Mouse (Mus musculus) gastrocnemius, postnatal 4 days (tissue): Measurements from ENCODE around the gene Gm20388. TPM values are rescaled to one million over a fixed set of nuclear protein-coding genes. Genes with fewer than 3 reads are reported as not detected.

Experiments
- DNase-seq, 2 experiments: peaks; one replicate each; pipeline ENCODE4 v3.0.0; 2021 to 2022; ENCODE audit warnings: low spot score in 2 of 2, mixed read lengths in 2 of 2
- total RNA-seq, 2 experiments: library from RNA; stranded (reverse); gene quantifications; 2 replicates each; pipeline ENCODE4 v1.2.3; 2021

The Gm20388 gene
- total RNA-seq, 2 experiments from 2014 or later: 12.8 to 22.8 TPM

DNA sequence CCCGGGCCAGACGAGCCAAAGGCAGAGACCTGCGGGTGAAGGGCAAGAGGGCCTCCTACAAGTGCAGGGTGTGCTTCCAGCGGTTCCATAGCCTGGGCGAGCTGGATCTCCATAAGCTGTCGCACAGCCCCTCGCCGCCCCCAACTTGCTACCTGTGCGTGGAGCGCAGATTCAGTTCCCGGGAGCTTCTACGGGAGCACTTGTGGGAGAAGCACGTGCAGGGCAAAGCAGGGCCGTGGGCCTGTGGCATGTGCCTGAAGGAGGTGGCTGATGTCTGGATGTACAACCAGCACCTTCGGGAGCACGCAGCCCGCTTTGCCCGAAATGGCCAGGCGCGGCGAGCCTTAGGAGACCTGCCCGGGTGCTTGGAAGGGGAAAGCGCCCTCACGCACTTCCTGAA lies 2358.2 kb downstream of the Gm20388 start:
- DNase-seq: no peak

DNA sequence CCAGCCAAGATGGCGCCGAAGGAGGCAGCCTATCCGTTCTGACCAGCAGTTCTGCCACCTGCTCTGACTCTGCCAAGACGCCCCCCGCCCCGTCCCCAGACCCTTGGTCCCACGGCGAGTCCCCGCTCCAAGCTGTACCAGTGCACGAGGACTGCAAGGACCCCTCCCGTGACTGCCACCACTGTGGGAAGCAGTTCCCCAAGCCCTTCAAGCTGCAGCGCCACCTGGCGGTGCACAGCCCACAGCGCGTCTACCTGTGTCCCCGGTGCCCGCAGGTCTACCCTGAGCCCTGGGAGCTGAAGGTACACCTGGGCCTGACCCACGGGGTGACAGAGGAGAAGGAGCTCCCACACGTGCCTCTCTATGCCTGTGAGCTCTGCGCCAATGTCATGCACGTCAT lies 2358.8 kb downstream of the Gm20388 start:
- DNase-seq: peak in 1 of 2 experiments; percentile 73

DNA sequence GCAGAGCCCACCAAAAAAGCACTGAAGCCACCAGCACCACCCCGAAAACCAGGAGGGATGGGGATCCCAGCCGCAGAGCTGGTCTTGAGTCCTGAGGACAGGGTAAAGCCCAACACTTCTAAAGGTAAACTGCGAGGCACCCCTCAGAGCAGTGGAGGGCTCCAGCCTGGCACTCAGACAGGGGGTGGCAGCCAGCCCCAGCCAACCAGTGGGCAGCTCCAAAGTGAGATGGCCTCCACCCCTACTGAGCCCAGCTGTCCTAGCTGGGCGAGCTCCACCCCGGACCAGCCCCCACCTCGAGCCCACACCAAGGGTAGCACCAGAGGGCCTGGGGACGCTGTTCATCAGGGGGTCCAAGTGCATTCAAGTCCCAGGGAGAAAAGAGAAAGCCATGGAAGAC lies 2359.9 kb downstream of the Gm20388 start:
- no peak for DNase-seq

DNA sequence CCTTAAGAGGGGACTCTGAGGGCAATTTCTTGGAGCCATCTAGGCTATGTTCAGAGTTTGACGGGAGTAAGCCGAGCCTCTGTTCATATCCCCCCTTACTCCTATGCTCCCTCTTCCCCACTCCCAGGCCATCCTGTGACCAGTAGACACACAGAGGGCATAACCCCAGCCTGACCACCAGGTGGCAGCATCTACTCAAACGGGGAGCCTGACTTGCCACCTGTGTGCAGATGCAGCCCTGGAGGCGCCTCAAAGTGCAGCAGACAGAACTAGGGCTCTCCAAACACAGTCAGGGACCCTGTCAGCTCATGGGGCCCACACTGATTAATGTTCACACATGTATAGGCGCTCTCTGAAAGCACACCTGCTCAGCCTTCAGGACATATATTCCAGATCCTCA lies 2362.5 kb downstream of the Gm20388 start:
- DNase-seq: peak; percentile 61 to 73

DNA sequence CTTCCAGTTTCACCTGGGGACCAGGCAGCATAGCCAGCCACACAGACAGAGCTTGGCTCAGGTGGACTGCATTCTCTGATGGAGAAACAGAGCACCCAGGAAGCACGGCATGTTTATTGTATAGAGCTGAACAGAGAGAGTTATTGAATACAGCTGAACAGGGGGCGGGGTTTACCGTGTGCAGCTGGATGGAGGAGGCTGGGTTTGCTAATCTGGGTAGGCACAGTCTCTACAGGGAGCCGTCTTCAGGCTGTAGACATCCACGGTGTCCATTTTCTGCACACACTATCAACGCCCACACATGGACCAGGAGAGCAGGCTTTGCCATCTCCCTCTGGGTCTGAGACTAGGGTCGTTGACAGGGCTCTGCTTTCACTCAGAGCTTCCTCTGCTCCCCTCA lies 2363.2 kb downstream of the Gm20388 start:
- DNase-seq: no peak

DNA sequence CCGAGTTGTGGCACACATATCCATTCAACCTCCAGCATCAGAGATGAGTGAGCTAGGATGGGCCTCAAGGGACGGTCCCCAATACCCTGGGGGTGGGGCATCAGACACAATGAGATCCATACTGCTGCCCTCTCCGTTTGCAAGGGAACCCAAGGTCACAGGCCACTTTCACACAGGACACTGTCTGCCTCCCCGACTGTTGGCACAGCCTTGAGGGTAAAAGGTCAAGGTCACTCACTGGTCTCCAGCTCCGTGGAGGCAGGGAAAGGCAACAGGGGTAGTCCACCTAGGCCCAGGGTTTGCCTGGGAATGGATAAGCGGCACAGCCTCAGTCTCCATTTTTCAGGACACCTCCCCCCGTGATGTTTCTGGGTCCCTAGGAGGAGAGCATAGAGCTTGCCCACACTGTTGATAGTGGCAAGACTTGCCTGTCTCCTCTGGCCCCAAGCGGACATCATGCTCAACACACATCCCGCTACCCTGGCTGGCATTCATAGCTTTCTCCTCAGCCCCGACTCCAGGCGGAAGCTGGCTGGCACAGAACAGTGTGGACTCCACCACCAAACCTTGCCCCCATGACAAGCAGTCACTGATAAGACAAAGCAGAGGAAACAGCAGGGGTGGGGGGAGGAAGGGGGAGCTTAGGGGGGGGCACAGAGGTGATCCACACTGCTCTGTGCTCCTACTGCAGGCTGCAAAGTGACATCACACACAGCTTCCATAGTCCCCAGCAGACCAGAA lies 2364.2 kb downstream of the Gm20388 start:
- no peak for DNase-seq

DNA sequence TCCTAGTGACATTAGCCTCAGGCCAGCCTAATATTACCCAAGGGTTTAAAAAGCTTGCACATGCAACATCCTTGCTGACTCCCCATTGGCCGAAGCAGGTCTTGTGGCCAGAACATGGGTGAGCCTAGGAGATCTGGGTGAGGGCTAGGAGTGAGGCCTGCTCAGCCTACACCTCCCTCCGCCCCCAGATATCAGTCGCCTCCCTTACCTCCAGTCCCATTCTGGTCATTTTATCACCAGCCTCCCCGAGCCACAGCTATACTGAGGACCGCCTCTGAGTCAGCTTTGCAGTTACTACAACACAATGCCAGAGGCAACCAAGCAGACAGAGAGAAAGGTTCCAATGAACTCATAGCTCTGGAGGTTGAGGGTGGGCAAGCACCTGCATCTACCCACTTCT lies 2365.7 kb downstream of the Gm20388 start:
- no peak for DNase-seq

DNA sequence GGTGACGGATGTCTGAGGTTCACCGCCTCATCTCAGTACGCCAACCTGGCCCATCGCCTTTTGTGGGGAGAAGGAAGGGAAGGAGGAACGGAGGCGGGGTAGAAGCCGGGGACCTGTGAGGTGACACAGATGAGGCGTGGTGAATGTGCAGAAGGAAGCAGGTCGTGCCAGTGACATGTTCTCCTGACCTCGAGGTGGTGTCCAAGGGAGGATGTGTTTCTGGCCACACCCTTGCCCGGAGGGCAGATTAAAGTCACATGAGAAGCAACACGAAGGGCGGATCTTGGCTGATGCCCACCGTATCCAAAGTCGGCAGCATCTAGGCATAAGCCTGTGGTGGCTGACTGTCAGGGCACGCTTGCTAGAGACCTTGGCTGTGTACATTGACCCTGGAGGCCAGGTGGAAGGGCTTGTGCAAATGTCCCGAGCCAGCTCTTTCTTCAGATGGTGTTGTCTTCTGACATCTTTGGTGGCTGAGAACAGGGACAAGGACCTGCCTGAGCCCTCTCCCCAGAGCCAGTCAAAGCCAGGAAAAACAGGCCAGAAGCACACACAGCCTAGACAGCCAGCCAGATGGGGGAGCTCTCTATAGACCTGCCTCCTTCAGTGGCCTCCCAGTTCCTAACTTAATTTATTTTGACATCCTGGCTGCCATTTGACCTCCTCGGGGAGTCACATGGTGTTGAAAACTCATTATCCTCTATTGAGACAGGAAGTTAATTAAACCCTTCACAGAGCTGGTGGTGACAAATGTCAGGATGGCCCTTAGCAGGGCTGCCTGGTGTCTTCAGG lies 2366.8 kb downstream of the Gm20388 start:
- no peak for DNase-seq

DNA sequence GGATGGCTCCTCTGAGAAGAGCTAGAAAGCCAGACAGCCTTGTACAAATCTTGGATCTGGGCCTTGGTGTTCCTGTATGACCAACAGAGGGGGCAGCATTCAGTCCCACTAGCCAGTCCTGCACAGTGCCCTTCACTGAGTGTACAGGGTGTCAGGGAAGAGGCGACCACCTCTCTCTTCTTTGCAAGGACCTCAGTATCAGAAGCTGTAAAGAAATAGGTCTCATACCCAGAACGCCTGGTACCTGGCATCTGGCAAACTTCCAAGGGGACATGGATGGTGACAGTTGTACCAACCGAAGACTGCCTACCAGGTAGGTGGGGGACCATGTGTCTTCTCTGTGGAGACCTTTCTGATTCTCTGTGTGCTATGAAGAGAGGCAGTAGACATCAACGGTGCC lies 2369.5 kb downstream of the Gm20388 start:
- DNase-seq: no peak

DNA sequence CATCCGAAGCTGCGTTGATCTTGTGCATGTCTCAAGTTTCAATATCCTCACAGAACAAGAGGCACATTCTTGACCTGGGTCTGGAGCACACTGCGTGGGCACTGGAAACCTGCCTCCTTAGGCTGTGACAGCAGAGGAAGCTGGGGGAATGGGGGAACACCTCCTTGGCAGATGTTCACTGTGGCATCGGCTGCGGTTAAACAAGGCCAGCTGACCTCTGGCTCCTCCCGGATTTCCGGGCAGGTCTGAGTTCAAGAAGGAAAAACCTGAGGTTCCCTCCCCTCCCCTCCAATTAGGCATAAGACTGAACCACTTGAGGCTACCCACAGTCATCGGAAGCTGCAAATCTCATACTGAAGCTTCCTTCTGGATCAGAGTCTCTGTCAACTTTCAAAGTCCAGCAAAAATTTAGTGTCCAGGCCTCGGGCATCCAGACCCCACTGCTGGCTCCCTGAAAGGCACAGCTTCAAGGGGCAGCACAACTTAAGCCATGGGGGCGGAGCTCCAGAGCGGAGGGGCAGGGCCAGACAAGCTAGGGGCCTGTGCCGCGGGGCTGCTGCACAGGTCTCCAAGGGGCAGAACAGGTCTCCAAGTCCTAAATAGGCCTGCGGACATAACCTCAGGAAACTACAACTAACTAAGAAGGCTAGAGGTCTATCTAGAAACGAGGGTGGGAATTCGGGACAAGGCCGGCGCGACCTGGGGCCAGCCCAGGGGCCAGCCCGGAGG lies 2370.1 kb downstream of the Gm20388 start:
- peak in 1 of 2 experiments; percentile 53 for DNase-seq

DNA sequence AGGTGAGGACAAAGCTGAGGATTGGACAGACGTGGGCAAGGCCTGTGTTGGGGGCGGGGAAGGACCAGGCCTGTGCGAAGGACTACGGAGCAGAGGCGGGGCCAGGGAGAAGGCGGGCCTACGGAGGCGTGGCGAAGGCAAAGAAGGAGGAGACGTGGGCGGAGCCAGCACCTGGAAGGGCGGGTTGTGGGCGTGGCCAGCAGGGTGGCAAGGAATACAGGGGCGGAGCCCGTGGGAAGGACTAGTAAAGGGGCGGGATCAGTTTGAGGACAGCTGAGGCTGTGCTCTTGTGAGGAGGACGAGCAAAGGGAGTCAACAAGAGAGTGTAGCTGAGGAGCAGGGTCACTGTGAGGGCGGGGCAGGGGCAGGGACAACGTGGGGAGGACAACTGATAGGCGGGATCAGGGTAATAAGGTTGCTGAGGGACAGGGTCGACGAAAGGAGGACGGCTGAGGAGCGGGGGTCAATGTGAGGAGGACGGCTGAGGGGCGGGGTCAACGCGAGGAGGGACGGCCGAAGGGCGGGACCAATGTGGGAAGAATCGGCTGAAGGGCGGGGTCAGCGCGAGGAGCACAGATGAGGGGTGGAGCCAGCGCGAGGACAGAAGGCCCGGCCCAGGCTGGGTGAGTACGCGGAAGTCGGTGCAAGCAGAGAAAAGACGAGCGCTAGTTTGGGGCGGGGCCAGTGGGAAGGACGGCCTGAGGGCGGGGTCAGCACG lies 2370.8 kb downstream of the Gm20388 start:
- DNase-seq: peak; percentile 99

DNA sequence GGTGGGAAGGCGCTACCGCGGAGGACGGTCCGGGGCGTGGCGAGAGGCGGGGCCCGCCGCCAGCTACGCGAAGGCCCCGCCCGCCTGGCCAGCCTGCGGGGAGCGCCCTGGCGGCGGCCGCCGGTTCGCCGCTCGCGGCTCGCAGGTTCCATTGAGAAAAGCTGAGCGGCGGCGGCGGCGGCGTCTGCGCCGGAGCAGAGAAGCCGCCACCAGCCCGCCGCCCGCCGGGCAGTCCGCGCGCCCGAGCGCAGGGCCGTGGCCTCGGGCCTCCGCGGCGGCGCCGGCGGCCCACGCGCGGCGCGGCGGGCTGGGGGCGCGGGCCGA lies 2371.4 kb downstream of the Gm20388 start, which contains the start of gene Zfpm1:
Gene Zfpm1, plus strand, starts transcription at position 107 of the 324 bp plus-strand sequence.
- DNase-seq: no peak

DNA sequence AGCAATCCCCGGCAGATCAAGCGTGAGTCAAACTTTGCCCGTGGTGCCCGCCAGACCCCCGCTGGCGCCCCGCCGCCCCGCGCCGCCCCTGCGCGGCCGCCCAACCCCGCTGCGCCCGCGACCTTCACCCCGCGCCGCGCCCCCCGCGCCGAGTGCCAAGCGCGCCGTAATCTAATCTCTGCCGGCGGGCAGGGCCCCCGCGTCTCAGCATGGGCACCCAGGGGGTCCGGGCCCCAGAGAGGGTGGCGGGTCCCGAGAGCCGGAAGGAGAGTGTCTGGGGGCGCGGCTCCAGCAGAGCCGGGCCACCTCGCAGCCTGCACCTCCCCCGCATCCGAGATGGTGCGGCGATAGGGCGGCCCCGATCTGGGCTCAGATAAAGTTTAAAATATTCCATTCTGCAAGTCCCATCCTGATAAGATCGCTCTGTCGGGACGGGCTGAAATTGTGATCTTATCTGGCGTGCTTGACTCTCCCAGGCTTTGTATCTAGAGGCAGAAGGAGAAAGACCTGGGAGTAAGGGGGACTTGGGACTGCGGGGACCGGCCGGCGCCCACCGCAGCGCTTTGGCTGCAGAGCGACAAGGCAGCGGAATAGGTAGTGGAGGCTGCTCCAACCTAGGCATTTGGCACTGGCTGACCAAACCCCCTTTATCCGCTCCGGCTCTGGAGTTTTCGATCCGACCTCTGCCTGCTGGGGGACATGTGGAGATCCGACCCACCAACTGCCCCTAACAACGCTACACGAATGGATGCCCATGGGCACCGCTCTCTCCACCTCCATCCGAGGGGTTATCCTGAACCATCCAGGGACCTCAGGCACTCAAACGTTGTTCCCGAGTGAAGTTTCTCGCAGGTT lies 2372.1 kb downstream of the Gm20388 start:
- no peak for DNase-seq

DNA sequence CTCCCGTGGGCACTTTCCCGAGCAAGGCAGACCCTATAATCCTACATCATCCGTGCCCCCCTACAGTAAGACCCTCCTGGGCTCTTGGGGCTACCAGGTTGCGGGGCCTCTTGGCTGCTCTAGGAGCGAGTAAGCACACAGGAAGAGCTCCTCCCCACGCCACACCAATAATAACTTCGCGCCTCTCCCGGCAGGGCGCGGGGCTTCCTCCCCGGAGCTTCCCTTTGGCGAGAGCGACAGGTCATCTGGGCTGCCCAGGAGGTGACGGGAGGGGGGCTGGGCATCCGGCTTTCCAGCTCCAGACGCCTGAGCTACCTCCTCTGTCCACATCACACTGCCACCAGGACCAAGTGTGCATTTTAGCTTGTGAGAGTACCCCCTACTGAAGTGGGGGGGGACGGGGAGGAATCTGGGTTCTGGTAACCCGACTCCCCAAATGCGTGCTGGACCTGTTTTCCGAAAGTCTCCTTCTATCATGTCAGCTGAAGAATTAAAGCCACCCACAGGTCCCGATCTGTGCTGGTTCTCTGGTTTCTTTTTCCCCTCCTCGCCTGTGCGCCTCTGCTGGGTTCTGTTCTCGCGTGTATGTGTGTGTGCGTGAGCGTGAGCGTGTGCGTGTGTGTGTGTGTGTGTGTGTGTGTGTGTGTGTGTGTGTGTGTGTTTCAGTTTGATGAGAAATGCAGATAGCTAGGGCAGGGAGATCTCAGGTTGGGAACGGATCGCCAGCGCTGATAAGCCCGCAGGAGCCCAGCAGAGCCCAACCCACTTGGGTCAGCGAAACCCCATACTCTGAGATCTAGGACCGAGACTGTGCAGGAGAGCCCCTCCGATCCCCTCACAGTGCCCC lies 2372.9 kb downstream of the Gm20388 start:
- DNase-seq: peak in 1 of 2 experiments; percentile 54

DNA sequence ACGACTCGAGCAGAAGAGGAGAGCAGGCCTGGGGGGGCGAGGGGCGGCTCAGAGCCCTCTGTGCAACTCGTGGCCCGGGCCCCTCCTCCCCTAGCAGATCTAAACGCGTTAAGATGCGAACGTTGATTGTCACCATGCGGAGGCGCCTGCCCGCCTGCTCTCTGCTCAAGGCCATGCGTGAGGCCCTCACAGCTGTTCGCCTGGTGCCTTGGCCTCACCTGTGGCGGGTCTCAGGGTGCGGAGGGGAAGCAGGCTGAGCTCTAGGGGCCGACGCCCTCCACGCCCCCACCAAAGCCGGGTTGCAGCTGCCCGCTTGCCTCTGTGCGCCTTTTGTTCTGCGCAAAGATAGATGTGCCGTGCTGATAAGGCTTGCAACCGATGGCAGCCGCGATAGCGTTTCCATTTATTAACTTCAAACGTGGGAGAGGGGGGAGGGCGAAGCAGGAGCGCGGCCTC lies 2373.6 kb downstream of the Gm20388 start:
- DNase-seq: no peak

DNA sequence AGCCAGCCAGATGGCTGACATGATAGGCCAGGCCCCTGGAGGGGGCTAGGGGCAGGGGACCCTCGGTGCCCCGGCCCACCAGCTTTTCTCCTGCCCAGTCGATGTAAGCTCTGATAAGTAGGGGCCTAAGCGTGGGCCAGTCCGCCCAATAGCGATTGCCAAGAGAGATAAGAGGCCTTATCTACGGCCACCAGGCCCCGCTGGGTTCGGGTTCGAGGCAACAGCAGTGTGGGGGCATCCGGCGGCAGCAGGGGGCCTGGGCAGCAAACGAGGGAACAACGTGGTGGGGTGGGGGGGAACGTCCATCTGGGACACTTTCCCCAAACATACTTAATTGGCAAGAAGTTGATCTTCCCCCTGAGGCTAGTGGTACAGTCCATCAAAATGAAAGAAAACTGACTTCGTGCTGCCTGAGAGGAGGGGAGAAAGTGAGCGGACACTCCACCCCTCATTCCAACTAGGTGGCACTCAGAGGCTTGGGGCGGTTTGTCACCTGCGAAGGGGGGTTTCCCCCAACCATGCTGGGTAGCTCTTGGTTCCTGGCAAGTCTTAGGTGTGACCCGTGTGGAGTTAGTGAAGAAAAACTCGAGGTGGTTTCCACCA lies 2374.1 kb downstream of the Gm20388 start:
- DNase-seq: no peak

DNA sequence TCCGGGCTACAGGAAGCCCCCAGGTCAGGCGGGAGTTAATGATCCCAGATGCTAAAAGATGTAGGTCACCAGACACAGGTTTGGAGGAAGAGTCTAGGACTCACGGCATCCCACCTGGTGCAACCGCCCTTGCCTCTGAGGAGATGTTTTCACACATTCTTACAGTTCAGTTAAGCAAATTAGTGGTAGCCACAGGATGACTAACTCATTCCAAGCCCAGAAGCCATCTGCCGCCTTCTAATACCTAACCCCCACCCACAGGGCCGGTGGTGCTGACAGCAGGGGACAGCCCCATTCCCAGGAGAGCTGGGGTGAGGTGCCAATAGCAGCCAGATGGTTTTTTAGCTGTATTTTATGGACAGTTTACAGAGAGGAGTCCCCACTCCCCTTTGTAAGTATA lies 2375.1 kb downstream of the Gm20388 start:
- no peak for DNase-seq

DNA sequence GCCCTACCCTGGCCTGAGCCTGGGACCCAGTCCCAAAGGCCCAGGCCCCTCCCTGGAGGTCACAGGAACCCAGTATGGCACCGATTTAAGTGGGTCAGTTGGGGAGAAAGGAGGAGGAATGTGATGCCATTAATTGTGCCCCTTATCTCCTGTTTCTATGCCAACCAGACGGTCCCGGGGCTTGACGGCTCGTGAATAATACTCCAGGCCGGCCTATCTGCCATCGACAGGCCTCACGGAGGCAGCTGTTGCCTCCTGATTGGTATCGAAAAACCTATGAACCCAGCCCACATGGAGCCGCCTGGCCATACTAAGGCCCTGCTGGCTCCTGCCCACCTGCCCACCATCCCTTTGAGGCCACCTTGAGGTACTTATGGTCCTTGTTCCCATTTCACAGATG lies 2376.3 kb downstream of the Gm20388 start:
- no peak for DNase-seq

DNA sequence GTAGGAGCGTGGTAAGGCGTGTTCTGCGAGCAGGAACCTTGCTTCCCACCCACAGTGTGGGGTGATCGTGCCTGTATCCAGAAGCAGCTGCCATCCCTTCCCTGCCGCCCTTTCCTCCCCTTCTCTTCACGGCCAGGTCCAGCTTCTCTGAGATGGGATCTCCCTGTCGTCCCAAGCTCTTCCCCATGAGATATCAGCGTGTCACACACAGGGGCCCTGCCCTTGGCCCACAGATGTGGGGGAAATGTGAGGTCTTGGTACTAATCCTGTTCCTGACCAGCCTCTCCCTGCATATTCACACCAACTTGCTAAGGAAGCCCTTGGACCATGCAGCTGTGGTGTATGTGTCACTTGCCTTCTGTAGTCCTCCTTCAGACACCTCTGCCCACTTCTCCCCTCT lies 2377.1 kb downstream of the Gm20388 start:
- DNase-seq: no peak
